10 mouse cellular contexts compared by ENCODE assay signal in genomic region chr7:130263233-130263594, GRCm38 (mm10).
DNase-seq lines count a peak whose midpoint lies in the region; ATAC-seq lines count a peak whose summit lies in the region.
"Had no signal": no experiment of that assay in that cellular context is flagged by ENCODE, and none has a peak within 500 bp of the region (broad histone marks: within the 10 kb centered on the region; RNA-seq: fewer than 3 reads in every experiment).

No protein-coding gene starts in this region.

- H3K4me2 ChIP-seq in heart, embryonic 15.5 days, result peak overlapping the region; percentile 97
- peak overlapping the region; percentile 70 for H3K4me2 ChIP-seq in embryonic facial prominence, embryonic 13.5 days
- H3K4me2 ChIP-seq in intestine, embryonic 15.5 days (replicated peaks), result peak overlapping the region; percentile 89
- H3K4me2 ChIP-seq in midbrain, embryonic 16.5 days (ENCODE audit: low read length), result peak overlapping the region; percentile 97

- intact Hi-C loops in heart, postnatal 10 days (cut with DNase I), result no loop called here

- H3K27ac ChIP-seq in heart, embryonic 15.5 days, result 0 out of 2 replicates have a peak overlapping the region, but pooled peaks have one; percentile 34
- peak overlapping the region; percentile 98 for H3K27ac ChIP-seq in embryonic facial prominence, embryonic 13.5 days
- H3K27ac ChIP-seq in intestine, embryonic 15.5 days, result no peak overlapping the region
- H3K27ac ChIP-seq in midbrain, embryonic 16.5 days (ENCODE audit: low read length), result no peak overlapping the region; the same call in 1 of the 2 replicates
- H3K27ac ChIP-seq: macrophage had no signal

- H3K4me1 ChIP-seq in heart, embryonic 15.5 days (replicated peaks), result peaks cover 31% of the 10 kb centered on the region
- peaks cover 52% of the 10 kb centered on the region for H3K4me1 ChIP-seq in embryonic facial prominence, embryonic 13.5 days
- peaks cover 37% of the 10 kb centered on the region for H3K4me1 ChIP-seq in intestine, embryonic 15.5 days (replicated peaks)
- peaks cover 62% of the 10 kb centered on the region for H3K4me1 ChIP-seq in midbrain, embryonic 16.5 days (ENCODE audit: control insufficient read depth, insufficient read depth, low read length)

- DNase-seq in heart, postnatal 10 days, result no peak
- DNase-seq in embryo, embryonic 10 days (ENCODE audit: low spot score), result no peak
- no peak for DNase-seq in right cerebral cortex, postnatal 36 days (ENCODE audit: low spot score in 2 of 2)
- DNase-seq: cerebellum, adult 8-10 months had no signal

- no peak for ATAC-seq in heart, embryonic 15.5 days (replicated peaks; ENCODE audit: insufficient number of reproducible peaks, insufficient read depth, low FRiP score, low read depth)
- ATAC-seq in embryonic facial prominence, embryonic 13.5 days (ENCODE audit: insufficient number of reproducible peaks, insufficient read depth, low FRiP score, low TSS enrichment, low read depth), result no peak
- ATAC-seq in intestine, embryonic 15.5 days, result no peak
- no peak for ATAC-seq in midbrain, embryonic 16.5 days
- no peak for ATAC-seq in inflammation-experienced regulatory T-cells, adult 6 months

- H3K9me3 ChIP-seq in heart, embryonic 15.5 days (replicated peaks), result no peaks in the 10 kb centered on the region
- no peaks in the 10 kb centered on the region for H3K9me3 ChIP-seq in embryonic facial prominence, embryonic 13.5 days
- H3K9me3 ChIP-seq in intestine, embryonic 15.5 days, result no peaks in the 10 kb centered on the region
- H3K9me3 ChIP-seq in midbrain, embryonic 16.5 days (replicated peaks; ENCODE audit: control insufficient read depth, low read length, poor library complexity, severe bottlenecking), result no peaks in the 10 kb centered on the region; the same call in 1 of the 2 replicates

- peaks cover 6% of the 10 kb centered on the region; the same call in 1 of the 2 replicates for H3K27me3 ChIP-seq in heart, embryonic 15.5 days
- H3K27me3 ChIP-seq in embryonic facial prominence, embryonic 13.5 days, result no peaks in the 10 kb centered on the region
- H3K27me3 ChIP-seq in intestine, embryonic 15.5 days (replicated peaks), result no peaks in the 10 kb centered on the region
- H3K27me3 ChIP-seq in midbrain, embryonic 16.5 days (ENCODE audit: control insufficient read depth, insufficient read depth, low read depth, low read length), result no peaks in the 10 kb centered on the region; the same call in 1 of the 2 replicates

- WGBS in heart, embryonic 15.5 days, result 62% methylated on average over 4 of the region's 4 CpGs
- 13% methylated on average over 4 of the region's 4 CpGs for WGBS in embryonic facial prominence, embryonic 13.5 days
- 24% methylated on average over 4 of the region's 4 CpGs for WGBS in intestine, embryonic 15.5 days
- WGBS in midbrain, embryonic 16.5 days, result 15% methylated on average over 4 of the region's 4 CpGs

- peak overlapping the region; percentile 70; the same call in 1 of the 2 replicates for H3K9ac ChIP-seq in heart, embryonic 15.5 days
- H3K9ac ChIP-seq in embryonic facial prominence, embryonic 13.5 days, result peak overlapping the region; percentile 98
- peak overlapping the region; percentile 84 for H3K9ac ChIP-seq in intestine, embryonic 15.5 days
- H3K9ac ChIP-seq in midbrain, embryonic 16.5 days (ENCODE audit: low read depth, low read length), result 0 out of 2 replicates have a peak overlapping the region, but pooled peaks have one; percentile 76

- H3K4me3 ChIP-seq in heart, embryonic 15.5 days, result peak overlapping the region; percentile 78
- H3K4me3 ChIP-seq in embryonic facial prominence, embryonic 13.5 days, result peak overlapping the region; percentile 90
- peak overlapping the region; percentile 83 for H3K4me3 ChIP-seq in intestine, embryonic 15.5 days (replicated peaks)
- H3K4me3 ChIP-seq in midbrain, embryonic 16.5 days (ENCODE audit: low read depth, low read length), result peak overlapping the region; percentile 64

- no peaks in the 10 kb centered on the region for H3K36me3 ChIP-seq in heart, embryonic 15.5 days
- H3K36me3 ChIP-seq in embryonic facial prominence, embryonic 13.5 days, result peaks cover 26% of the 10 kb centered on the region
- H3K36me3 ChIP-seq in intestine, embryonic 15.5 days, result no peaks in the 10 kb centered on the region
- H3K36me3 ChIP-seq in midbrain, embryonic 16.5 days (ENCODE audit: control insufficient read depth, insufficient read depth, low read length), result no peaks in the 10 kb centered on the region

Comparison
In these comparisons a context has a peak if more than half of its experiments do, and no peak if none do; other contexts are left out.
1. H3K27ac ChIP-seq: peak in heart, embryonic 15.5 days (single experiment) and embryonic facial prominence, embryonic 13.5 days (single experiment); none in intestine, embryonic 15.5 days (single experiment) and midbrain, embryonic 16.5 days (single experiment).
2. Peak in every context shown above with its lines, with median percentiles within 50 percentile points of each other: H3K4me2 ChIP-seq, H3K4me3 ChIP-seq and H3K9ac ChIP-seq.